Mouse (Mus musculus): Measurements from ENCODE around the gene Cacna1i.

DNA sequence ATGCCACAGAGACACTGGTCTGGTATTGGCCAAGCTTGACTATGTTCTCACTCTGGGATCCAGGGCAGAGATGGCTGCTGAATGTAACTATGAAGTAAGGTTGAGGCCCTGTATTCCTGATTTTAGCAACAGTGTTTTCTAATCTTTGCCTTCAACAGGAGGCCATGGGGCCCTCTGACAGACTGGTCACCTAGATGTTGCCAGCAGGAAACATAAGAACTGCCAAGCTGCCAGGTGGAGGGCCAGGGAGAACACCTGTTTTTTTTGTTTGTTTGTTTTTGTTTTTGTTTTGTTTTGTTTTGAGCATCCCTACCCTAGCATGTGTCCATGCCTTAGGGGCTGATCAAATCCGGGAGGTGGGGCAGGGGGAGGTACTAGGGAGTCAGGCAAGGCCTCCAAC lies 112.4 kb downstream of the Cacna1i start:
- TF ChIP-seq GATA1 (IDR thresholded peaks at IDR 0.05; ENCODE audit: borderline replicate concordance, low read length) (no peak), FLI1 (IDR thresholded peaks at IDR 0.05; ENCODE audit: low read length) (no peak)
